Mouse (Mus musculus) ES-E14 (cell line): ENCODE measurements around the gene Zdhhc14.

ENCODE experiments used
- MAFK ChIP-seq: IDR thresholded peaks from 2 replicates; pipeline ENCODE4 v1.6.1; 2014; ENCODE audit warnings: mild to moderate bottlenecking, low read depth, low read length, inconsistent platforms; ENCODE audit not compliant: insufficient read depth
- ZC3H11A ChIP-seq: IDR thresholded peaks from 2 replicates; pipeline ENCODE4 v1.6.1; 2012; ENCODE audit warnings: low read depth, mild to moderate bottlenecking, inconsistent platforms, low read length, borderline replicate concordance

GRCm38 (mm10) chr17:5550444-5550843 is 58.1 kb downstream of the Zdhhc14 start:
- TF ChIP-seq ZC3H11A, result no peak
- no peak for TF ChIP-seq MAFK
